Mouse (Mus musculus): ENCODE data around the gene 4930564D02Rik.

GRCm38 (mm10) chr3:105018085-105018782 lies 48.4 kb upstream of the 4930564D02Rik start:
- TF ChIP-seq CTCF (IDR thresholded peaks at IDR 0.05; ENCODE audit: control insufficient read depth, insufficient read depth, insufficient read length) (no peak), MYOG (IDR thresholded peaks at IDR 0.05; ENCODE audit: control insufficient read depth, extremely low read depth, insufficient read length) (no peak), MAX (IDR thresholded peaks at IDR 0.05) (no peak), CEBPB (IDR thresholded peaks at IDR 0.05; ENCODE audit: low read depth) (no peak), USF1 (IDR thresholded peaks at IDR 0.05; ENCODE audit: low read depth) (no peak)

Data from C2C12 (cell line).